Mouse (Mus musculus) erythroblast, adult 5-6 weeks (primary cell): ENCODE results near the gene Fam20a. TPM values are rescaled to one million over a fixed set of nuclear protein-coding genes. Genes with fewer than 3 reads are reported as not detected.

Experiments used
- ATAC-seq: replicated peaks from 2 replicates; pipeline ENCODE4 v1.8.0; 2016; ENCODE audit warnings: moderate number of reproducible peaks, mild to moderate bottlenecking, moderate TSS enrichment, inconsistent platforms; ENCODE audit not compliant: poor library complexity, low FRiP score, severe bottlenecking
- total RNA-seq, 2 experiments: library from RNA; stranded (forward) in 1 of 2; stranded (reverse) in 1 of 2; fragments of 150-400 nt in 1 of 2; fragments of 200-764, 138-1000 nt in 1 of 2; gene quantifications; 2 replicates each; pipeline versions ENCODE4 v1.2.3 to v1.2.4; 2015 to 2017; ENCODE audit warnings: low replicate concordance in 2 of 2

Gene Fam20a
- total RNA-seq, 2 experiments from 2014 or later = not detected

DNA sequence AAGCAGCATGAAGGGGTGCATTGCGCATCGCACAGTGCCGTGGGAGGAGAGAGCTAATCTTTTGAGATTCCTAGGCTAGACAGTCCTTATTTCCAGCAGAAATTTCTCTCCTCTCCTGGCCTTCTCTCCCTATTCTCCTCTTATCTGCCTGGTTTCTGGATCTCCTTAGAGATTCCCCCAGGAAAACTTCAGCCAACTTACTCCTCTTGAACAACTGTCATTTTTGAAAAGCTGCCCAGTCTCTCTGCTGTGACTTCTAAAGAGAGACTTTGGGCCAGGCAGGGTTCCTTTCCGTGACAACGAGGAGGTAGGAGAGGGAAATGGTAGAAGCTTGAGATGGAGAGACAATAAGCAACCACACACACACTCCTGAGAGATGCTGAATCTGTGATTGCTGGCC, 4.6 kb downstream of the Fam20a start:
- no peak for ATAC-seq

DNA sequence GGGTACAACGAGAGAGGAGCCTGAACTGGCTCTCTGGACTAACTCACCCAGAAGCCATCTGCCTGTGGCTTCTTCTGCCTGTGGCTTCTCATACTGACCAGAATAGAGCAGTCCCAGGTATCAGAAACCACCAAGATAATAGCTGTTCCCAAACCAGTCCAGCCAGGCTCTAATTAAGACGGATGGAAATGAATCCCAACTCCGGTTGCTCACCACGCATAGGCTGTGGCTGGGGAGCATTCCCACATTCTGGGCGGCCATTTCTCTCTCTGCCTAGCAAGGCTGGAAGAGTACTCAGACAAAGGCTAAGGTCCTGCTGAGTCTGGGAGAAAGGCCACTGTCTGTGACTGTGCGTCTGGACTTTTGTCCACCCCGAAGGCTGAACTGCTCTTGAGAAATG, 5.1 kb downstream of the Fam20a start:
- ATAC-seq = no peak

DNA sequence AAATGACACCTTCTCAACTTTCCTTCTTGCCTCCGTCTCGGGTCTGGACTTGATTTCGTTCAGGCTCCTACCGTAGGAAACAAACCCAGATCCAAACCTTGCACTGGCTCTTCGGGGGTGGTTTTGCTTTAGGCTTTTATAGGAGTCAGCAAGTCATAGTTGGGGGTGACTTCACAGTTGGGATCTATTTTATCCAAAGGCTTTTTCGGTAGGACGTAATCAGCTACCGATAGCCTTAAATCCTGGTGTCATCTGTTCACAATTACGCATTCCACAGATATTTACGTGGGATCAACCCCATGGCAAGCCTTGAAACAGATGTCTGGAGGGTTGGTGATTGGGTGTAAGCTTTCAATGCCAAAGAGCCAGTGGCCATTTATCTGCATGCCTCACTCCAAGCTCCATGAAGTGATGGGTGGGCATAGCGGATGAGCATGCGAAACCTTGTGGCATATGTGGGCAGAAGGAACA, 6.7 kb downstream of the Fam20a start:
- no peak for ATAC-seq

DNA sequence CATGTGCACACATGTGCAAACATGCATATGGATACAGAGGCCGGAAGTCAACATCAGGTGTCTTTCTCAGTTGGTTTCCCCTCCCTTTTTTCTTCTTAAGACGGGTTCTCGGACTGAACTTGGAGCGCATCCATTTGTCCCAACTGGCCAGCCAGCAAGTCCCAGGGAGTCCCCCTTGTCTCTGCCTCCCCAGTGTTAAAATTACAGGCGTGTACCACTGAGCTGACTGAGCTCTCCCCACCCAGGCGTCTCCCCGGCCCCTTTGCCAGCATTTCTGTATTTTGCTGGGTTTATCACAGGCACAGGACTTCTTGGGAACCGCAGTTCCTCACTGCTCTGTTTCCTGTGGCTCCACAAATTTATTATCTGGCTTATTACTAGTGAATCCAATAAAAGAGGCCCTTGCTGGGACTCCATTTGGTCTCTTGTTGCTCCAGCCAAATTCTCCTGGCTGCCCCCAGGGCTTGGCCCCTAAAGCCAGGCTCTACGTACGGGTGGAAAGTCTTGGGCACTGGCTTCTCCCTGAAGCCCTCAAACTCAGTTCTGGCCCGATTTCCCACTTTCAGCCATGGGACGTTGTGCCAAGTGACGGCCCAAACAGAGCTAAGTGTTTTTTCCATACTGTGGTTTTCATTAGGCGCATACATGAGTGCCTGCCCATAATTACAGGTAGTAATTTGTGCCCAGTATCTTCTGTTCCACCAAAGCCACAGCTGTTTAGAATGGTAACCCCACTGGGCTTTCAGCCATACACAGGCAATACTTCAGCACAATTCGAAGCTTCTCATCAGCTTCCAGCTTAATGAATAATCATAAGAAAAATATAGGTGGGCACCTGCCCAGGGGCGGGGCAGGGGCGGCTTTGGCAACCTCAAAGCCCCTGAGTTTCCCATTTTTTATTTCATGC, 7.5 kb downstream of the Fam20a start:
- no peak for ATAC-seq

DNA sequence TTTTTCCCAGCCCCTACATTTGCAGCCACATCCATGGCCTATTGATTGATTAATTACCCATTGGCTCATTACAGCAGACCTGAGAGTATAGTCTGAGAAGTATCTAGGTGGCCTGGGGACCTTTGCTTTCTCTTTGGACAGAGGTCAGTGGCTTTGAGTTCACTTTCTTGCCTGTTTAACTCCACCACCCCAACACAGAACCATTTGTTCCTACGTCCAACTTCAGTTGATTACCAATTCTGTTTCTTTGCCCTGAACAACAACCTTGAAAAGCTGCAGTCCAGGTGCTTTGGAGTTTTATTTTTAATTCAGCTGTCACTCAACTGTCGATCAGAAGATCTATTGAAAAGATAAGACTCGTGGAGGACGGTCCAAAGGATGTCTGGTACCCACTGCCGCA, 12.6 kb downstream of the Fam20a start:
- ATAC-seq = no peak

GRCm38 (mm10) chr11:109708786-109709185, 13.3 kb downstream of the Fam20a start:
- no peak for ATAC-seq

GRCm38 (mm10) chr11:109707442-109707841, 14.6 kb downstream of the Fam20a start:
- no peak for ATAC-seq

DNA sequence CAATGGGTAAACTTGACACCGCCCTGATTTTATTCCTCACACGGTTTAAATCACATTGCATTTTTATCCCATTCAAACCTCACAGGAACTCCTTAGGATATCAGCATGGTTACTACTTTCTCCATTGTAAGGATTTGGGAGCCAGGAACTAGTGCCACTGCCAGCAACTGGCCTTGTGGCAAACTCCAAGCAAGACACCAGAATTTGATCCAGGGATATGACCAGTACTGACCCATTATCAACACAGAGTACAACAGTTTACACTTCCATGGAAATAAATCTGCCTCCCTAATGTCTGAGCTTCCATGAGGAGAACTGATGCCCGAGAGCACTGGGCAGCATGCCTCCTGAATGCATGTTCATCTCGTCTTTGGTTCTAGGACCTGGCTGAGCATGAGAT, 15.5 kb downstream of the Fam20a start:
- no peak for ATAC-seq

DNA sequence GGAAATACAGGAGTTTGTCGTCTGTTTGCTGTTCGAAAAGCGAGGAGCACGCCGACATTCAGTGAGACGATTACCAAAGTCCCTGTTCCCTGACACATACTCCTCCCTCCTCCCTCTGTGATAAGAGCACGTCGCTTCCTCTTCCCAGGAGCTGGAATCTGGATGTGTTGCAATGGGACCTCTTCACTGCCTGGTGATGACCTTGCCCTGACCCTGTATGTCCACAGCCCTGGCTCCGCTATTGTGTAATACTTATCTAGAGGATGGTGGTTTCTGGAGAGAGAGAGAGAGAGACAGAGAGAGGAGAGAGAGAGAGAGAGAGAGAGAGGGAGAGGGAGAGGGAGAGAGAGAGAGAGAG, 16.0 kb downstream of the Fam20a start:
- ATAC-seq = no peak

GRCm38 (mm10) chr11:109705336-109706054, 16.6 kb downstream of the Fam20a start:
- no peak for ATAC-seq

GRCm38 (mm10) chr11:109704311-109705205, 17.5 kb downstream of the Fam20a start:
- ATAC-seq = no peak

DNA sequence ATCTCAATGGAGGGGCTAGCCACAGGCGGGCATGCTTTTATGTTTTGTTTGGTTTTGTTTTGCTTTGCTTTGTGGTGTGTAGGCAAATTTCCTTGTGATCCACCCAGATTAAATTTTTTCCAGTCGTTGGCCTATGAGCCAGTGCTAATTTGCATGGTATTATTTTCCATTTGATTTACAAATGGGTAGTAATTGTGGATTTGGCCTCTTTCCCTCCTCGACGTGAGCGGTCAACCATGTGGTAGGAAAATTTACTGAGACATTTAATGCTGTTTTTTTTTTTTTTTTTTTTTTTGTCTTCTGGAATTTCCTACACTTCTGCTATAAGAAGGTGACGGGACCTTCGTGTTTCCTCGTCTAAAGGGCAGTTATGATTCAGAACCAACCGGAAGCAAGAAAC, 18.2 kb downstream of the Fam20a start:
- ATAC-seq = no peak

DNA sequence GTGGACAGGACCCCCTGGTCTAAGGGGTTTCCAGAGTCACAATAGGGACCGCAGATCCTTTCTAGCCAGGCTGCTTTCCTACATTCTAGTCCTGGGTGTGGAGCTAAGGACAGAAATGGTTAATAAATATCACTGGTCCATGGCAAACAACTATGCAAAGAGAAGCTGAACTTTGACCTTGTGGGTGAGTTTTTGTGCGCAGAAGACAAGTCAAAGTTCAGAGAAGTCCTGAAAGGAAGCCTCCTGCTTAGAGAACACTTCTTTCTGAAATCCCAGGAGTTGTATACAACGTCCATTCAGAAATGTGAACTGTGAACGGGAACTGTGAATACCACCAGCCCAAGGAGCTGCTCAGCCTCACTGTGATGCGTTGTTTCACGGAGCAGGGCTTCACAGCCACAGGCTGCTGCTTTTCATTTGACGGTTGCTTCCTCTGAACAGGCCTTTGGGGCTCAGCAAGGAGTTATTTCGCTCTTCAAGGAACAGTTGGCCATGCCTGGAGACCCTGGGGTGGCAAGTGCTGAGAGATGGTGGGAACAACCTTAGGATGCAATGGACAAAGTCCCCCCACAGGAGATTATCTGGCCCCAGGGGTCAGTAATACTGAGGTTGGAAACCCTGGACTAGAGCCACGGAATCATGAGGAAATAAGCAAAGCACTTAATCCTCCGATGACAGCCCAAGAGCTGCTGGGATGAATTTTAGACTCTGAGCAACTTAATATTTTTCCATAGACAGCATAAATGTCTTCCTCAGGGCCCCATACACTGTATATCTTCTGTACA, 19.9 kb downstream of the Fam20a start:
- no peak for ATAC-seq

- ATAC-seq = no peak
These were observed 21.3 kb downstream of the Fam20a start for GRCm38 (mm10) chr11:109700761-109701160.

DNA sequence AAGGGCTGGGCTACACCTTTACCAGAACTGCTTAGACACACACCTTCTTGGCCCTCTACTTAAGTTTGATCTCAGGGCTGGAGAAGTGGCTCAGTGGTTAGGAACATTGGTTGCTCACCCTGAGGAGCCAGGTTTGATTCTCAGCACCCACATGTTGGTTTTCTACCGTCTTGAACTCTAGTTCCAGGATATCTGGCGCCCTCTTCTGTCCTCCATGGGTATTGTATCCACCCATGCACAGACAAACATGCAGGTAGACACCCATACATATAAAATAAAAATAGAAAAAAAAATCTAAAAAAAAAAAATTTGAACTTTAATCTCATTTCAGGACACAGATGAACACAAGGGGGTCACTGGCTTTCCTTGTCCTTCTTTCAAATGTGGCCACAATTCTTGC, 22.3 kb downstream of the Fam20a start:
- ATAC-seq = no peak

GRCm38 (mm10) chr11:109698740-109699139, 23.3 kb downstream of the Fam20a start:
- no peak for ATAC-seq

DNA sequence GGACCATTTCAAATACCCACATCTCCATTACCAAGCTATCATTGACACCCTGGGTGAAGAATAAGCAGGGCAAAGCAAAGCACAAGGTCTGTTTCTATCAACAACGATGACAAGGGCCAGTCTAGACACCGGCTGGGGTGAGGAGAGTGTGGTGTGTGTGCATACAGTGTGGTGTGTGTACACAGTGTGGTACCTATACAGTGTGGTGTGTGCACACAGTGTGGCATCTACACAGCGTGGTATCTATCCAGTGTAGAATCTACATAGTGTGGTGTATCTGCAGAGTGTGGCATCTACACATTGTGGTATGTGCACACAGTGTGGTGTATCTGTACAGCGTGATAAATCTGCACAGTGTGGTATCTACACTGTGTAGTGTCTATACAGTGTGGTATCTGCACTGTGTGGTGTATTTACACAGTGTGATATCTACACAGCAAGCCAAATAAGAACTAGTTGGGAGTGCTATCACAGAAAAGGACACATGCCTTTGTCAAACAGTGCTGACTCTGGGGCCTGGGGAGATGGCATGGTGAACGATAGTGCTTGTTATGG, 24.9 kb downstream of the Fam20a start:
- ATAC-seq = no peak

DNA sequence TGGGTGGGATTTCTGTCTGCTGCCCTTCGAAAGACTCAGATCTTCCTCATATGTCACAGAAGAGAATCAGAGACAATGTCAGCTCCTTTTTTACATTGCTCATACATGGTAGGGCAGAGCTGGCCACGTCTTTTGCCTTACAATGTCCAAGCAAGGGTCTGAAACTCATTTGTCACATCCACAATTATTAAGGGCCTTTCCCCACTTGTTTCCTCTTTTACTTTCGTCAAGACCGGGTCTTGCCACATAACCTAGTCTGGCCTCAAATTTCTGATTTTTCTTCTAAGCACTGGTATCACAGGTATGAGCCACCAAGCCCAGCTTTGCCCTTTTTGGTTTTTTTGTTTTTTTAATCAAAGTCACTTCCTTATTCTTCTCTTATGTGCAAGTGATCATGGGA, 25.6 kb downstream of the Fam20a start:
- ATAC-seq = no peak

DNA sequence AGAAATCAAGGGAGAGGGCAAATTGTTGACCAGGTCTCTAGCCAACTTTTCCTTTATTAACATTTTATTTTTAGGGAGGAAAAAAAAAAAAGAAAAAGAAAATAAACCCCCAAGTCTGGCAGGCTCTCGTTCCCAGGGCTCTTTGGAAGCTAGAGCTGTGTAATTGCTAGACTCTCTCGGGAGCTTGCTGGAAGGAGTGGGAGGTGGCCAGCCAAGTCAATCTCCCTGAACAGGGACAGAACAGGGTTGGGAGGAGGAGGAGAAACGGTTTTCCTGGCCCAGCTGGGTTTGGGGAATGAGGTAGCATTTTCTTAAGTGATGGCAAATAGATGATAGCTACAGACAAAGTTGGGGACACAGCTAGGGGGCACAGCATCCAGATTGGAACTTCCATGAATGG, 29.3 kb downstream of the Fam20a start:
- no peak for ATAC-seq
